Comparison of ENCODE assay signal across 15 mouse cellular contexts in genomic region chr2:125706510-125706921, GRCm38 (mm10). TPM values are rescaled to one million over a fixed set of nuclear protein-coding genes. Genes with fewer than 3 reads are reported as not detected.
DNase-seq lines count a peak whose midpoint lies in the region; ATAC-seq and TF ChIP-seq lines count a peak whose summit lies in the region.
"Had no signal": no experiment of that assay in that cellular context is flagged by ENCODE, and none has a peak within 500 bp of the region (broad histone marks: within the 10 kb centered on the region; RNA-seq: fewer than 3 reads in every experiment).

No protein-coding gene starts in this region.

- 48% methylated on average over 5 of the region's 5 CpGs for WGBS in forebrain, embryonic 14.5 days
- 81% methylated on average over 5 of the region's 5 CpGs for WGBS in forebrain, embryonic 11.5 days
- WGBS in midbrain, embryonic 16.5 days = 65% methylated on average over 5 of the region's 5 CpGs
- WGBS in midbrain, embryonic 15.5 days = 63% methylated on average over 5 of the region's 5 CpGs

- H3K4me1 ChIP-seq in forebrain, embryonic 14.5 days (ENCODE audit: control insufficient read depth, insufficient read depth, low read length) = peaks cover 11% of the 10 kb centered on the region; the same call in 1 of the 2 replicates
- peaks cover 3% of the 10 kb centered on the region; the same call in 1 of the 2 replicates for H3K4me1 ChIP-seq in forebrain, embryonic 11.5 days (replicated peaks; ENCODE audit: control insufficient read depth, insufficient read depth, low read length)
- peaks cover 7% of the 10 kb centered on the region for H3K4me1 ChIP-seq in midbrain, embryonic 16.5 days (ENCODE audit: control insufficient read depth, insufficient read depth, low read length)
- peaks cover 7% of the 10 kb centered on the region for H3K4me1 ChIP-seq in midbrain, embryonic 15.5 days
- H3K4me1 ChIP-seq: heart, embryonic 10.5 days; neural tube, embryonic 15.5 days had no signal

- DNase-seq in forebrain, embryonic 14.5 days (ENCODE audit: low spot score) = peak; percentile 40
- DNase-seq in forebrain, embryonic 11.5 days (ENCODE audit: low spot score) = no peak
- DNase-seq in Patski (ENCODE audit: low read depth, low spot score) = peak; percentile 50
- DNase-seq in urinary bladder, postnatal 36 days (ENCODE audit: low spot score in 2 of 2) = no peak
- DNase-seq: gastrocnemius, postnatal 14 days; lung, postnatal 36 days; midbrain, embryonic 14.5 days; thymus, postnatal 14 days had no signal

- no peak overlapping the region for H3K4me2 ChIP-seq in forebrain, embryonic 14.5 days (ENCODE audit: low read length)
- H3K4me2 ChIP-seq in forebrain, embryonic 11.5 days (ENCODE audit: low read depth, low read length, severe bottlenecking) = no peak overlapping the region
- H3K4me2 ChIP-seq in midbrain, embryonic 16.5 days (ENCODE audit: low read length) = no peak overlapping the region
- H3K4me2 ChIP-seq in midbrain, embryonic 15.5 days = no peak overlapping the region
- H3K4me2 ChIP-seq: hindbrain, embryonic 13.5 days; neural tube, embryonic 15.5 days had no signal

- POLR2A ChIA-PET in Patski (lab: Charles Lee) = no interaction called here

- H3K27ac ChIP-seq in forebrain, embryonic 14.5 days (ENCODE audit: low read depth, low read length) = no peak overlapping the region
- no peak overlapping the region for H3K27ac ChIP-seq in forebrain, embryonic 11.5 days (ENCODE audit: low read depth, low read length)
- no peak overlapping the region for H3K27ac ChIP-seq in midbrain, embryonic 16.5 days (ENCODE audit: low read length)
- H3K27ac ChIP-seq in midbrain, embryonic 15.5 days = no peak overlapping the region
- H3K27ac ChIP-seq: heart, embryonic 10.5 days; hindbrain, embryonic 13.5 days; layer of hippocampus, adult 2 months; neural tube, embryonic 15.5 days had no signal

- H3K9ac ChIP-seq in forebrain, embryonic 14.5 days (ENCODE audit: low read length) = no peak overlapping the region
- no peak overlapping the region for H3K9ac ChIP-seq in forebrain, embryonic 11.5 days (ENCODE audit: low read length)
- H3K9ac ChIP-seq in midbrain, embryonic 16.5 days (ENCODE audit: low read depth, low read length) = no peak overlapping the region
- no peak overlapping the region for H3K9ac ChIP-seq in midbrain, embryonic 15.5 days
- H3K9ac ChIP-seq: hindbrain, embryonic 13.5 days; neural tube, embryonic 15.5 days had no signal

- TF ChIP-seq CTCF in Patski (IDR thresholded peaks at IDR 0.05) = no peak

- peak; percentile 22; the same call in 1 of the 2 replicates for ATAC-seq in forebrain, embryonic 14.5 days
- no peak for ATAC-seq in forebrain, embryonic 11.5 days (replicated peaks; ENCODE audit: low FRiP score)
- 0 out of 2 replicates have a peak, but pooled peaks have one; percentile 18 for ATAC-seq in midbrain, embryonic 16.5 days
- no peak for ATAC-seq in midbrain, embryonic 15.5 days (replicated peaks)
- ATAC-seq in Patski = peak; percentile 60
- peak; percentile 85 for ATAC-seq in erythroblast, adult 5-6 weeks (replicated peaks; ENCODE audit: low FRiP score, poor library complexity, severe bottlenecking)

- H3K27me3 ChIP-seq in forebrain, embryonic 14.5 days (replicated peaks; ENCODE audit: control insufficient read depth, insufficient read depth, low read length) = no peaks in the 10 kb centered on the region
- no peaks in the 10 kb centered on the region for H3K27me3 ChIP-seq in forebrain, embryonic 11.5 days (ENCODE audit: control insufficient read depth, insufficient read depth, low read length)
- H3K27me3 ChIP-seq in midbrain, embryonic 16.5 days (ENCODE audit: control insufficient read depth, insufficient read depth, low read depth, low read length) = no peaks in the 10 kb centered on the region
- H3K27me3 ChIP-seq in midbrain, embryonic 15.5 days (replicated peaks) = no peaks in the 10 kb centered on the region
- no peaks in the 10 kb centered on the region for H3K27me3 ChIP-seq in Patski
- H3K27me3 ChIP-seq: hindbrain, embryonic 13.5 days; neural tube, embryonic 15.5 days had no signal

- no peaks in the 10 kb centered on the region for H3K9me3 ChIP-seq in forebrain, embryonic 14.5 days (replicated peaks; ENCODE audit: control insufficient read depth, low read length)
- no peaks in the 10 kb centered on the region for H3K9me3 ChIP-seq in forebrain, embryonic 11.5 days (ENCODE audit: control insufficient read depth, low read length)
- H3K9me3 ChIP-seq in midbrain, embryonic 16.5 days (replicated peaks; ENCODE audit: control insufficient read depth, low read length, poor library complexity, severe bottlenecking) = no peaks in the 10 kb centered on the region
- no peaks in the 10 kb centered on the region for H3K9me3 ChIP-seq in midbrain, embryonic 15.5 days
- H3K9me3 ChIP-seq: heart, embryonic 10.5 days; hindbrain, embryonic 13.5 days; neural tube, embryonic 15.5 days had no signal

- H3K4me3 ChIP-seq in forebrain, embryonic 14.5 days (ENCODE audit: low read depth, low read length) = no peak overlapping the region
- no peak overlapping the region for H3K4me3 ChIP-seq in forebrain, embryonic 11.5 days (ENCODE audit: low read depth, low read length)
- H3K4me3 ChIP-seq in midbrain, embryonic 16.5 days (ENCODE audit: low read depth, low read length) = no peak overlapping the region
- H3K4me3 ChIP-seq in midbrain, embryonic 15.5 days = no peak overlapping the region
- H3K4me3 ChIP-seq: heart, embryonic 10.5 days; hindbrain, embryonic 13.5 days; layer of hippocampus, adult 2 months; neural tube, embryonic 15.5 days had no signal

- no peaks in the 10 kb centered on the region for H3K36me3 ChIP-seq in forebrain, embryonic 14.5 days (ENCODE audit: control insufficient read depth, insufficient read depth, low read length)
- no peaks in the 10 kb centered on the region for H3K36me3 ChIP-seq in forebrain, embryonic 11.5 days (ENCODE audit: control insufficient read depth, insufficient read depth, low read length)
- no peaks in the 10 kb centered on the region for H3K36me3 ChIP-seq in midbrain, embryonic 16.5 days (ENCODE audit: control insufficient read depth, insufficient read depth, low read length)
- no peaks in the 10 kb centered on the region for H3K36me3 ChIP-seq in midbrain, embryonic 15.5 days (replicated peaks)
- H3K36me3 ChIP-seq: heart, embryonic 10.5 days; hindbrain, embryonic 13.5 days; neural tube, embryonic 15.5 days had no signal

- CTCF ChIA-PET in Patski (lab: Charles Lee) = interaction anchor here (0.9 to 1.2 kb wide), 2 partner anchors 12 to 40 kb away, joined by 3 to 4 read pairs; no protein-coding TSS in a partner anchor

- in situ Hi-C loops in Patski (cut with MboI; ENCODE audit: low pct_unique_long_range_greater_than_20kb) = no loop called here

RNA-seq across cellular contexts. Expression of gene Shc4, which starts 17.4 kb away (rescaled TPM):
- polyA plus RNA-seq in forebrain, embryonic 14.5 days (2014; fragmentation: Nextera tagmentation; extraction: Ambion mirVana) = 0.66 and 0.85 TPM in 2 replicates
- 1.3 TPM in 2 replicates for polyA plus RNA-seq in forebrain, embryonic 11.5 days (2014; fragmentation: Nextera tagmentation; extraction: Ambion mirVana)
- polyA plus RNA-seq in midbrain, embryonic 16.5 days (2015; fragmentation: Nextera tagmentation; extraction: Ambion mirVana) = 2.5 and 3.0 TPM in 2 replicates
- polyA plus RNA-seq in midbrain, embryonic 15.5 days (2015; fragmentation: Nextera tagmentation; extraction: Ambion mirVana) = 3.6 and 3.7 TPM in 2 replicates
- 0.87 TPM for polyA plus RNA-seq in Patski (2021)
- total RNA-seq in erythroblast, adult 5-6 weeks (2015; ENCODE audit: low replicate concordance) = 0.38 and 1.3 TPM in 2 replicates
- 1.1 and 2.7 TPM in 2 replicates for total RNA-seq in erythroblast, adult 5-6 weeks (2017; ENCODE audit: low replicate concordance)

RNA-seq across cellular contexts. Expression of gene Eid1, which starts 33.6 kb away (rescaled TPM):
- polyA plus RNA-seq in forebrain, embryonic 14.5 days (2014; fragmentation: Nextera tagmentation; extraction: Ambion mirVana) = 405 and 426 TPM in 2 replicates
- polyA plus RNA-seq in forebrain, embryonic 11.5 days (2014; fragmentation: Nextera tagmentation; extraction: Ambion mirVana) = 252 TPM in 2 replicates
- polyA plus RNA-seq in midbrain, embryonic 16.5 days (2015; fragmentation: Nextera tagmentation; extraction: Ambion mirVana) = 431 and 443 TPM in 2 replicates
- 376 and 397 TPM in 2 replicates for polyA plus RNA-seq in midbrain, embryonic 15.5 days (2015; fragmentation: Nextera tagmentation; extraction: Ambion mirVana)
- polyA plus RNA-seq in Patski (2021) = 91.7 TPM
- total RNA-seq in erythroblast, adult 5-6 weeks (2015; ENCODE audit: low replicate concordance) = 32.4 and 46.3 TPM in 2 replicates
- 39.1 and 39.9 TPM in 2 replicates for total RNA-seq in erythroblast, adult 5-6 weeks (2017; ENCODE audit: low replicate concordance)

Comparison
In these comparisons a context has a peak if more than half of its experiments do, and no peak if none do; other contexts are left out.
1. ATAC-seq: peak in forebrain, embryonic 14.5 days (single experiment), midbrain, embryonic 16.5 days (single experiment), Patski (single experiment) and erythroblast, adult 5-6 weeks (single experiment); none in forebrain, embryonic 11.5 days (single experiment) and midbrain, embryonic 15.5 days (single experiment).
2. DNase-seq: peak in forebrain, embryonic 14.5 days (single experiment) and Patski (single experiment); none in forebrain, embryonic 11.5 days (single experiment) and urinary bladder, postnatal 36 days (0 of 2).